Mouse (Mus musculus): ENCODE measurements around the gene 9930111J21Rik1. TPM values are rescaled to one million over a fixed set of nuclear protein-coding genes. Genes with fewer than 3 reads are reported as not detected.
"Not testable (repeated sequence)": the region's sequence is repeated elsewhere in the genome, so short reads cannot be mapped to it uniquely, and the experiment has no call there.

Gene 9930111J21Rik1
- total RNA-seq, 4 experiments from 2014 or later: 2.3 to 4.5 (median 3.0) TPM

DNA sequence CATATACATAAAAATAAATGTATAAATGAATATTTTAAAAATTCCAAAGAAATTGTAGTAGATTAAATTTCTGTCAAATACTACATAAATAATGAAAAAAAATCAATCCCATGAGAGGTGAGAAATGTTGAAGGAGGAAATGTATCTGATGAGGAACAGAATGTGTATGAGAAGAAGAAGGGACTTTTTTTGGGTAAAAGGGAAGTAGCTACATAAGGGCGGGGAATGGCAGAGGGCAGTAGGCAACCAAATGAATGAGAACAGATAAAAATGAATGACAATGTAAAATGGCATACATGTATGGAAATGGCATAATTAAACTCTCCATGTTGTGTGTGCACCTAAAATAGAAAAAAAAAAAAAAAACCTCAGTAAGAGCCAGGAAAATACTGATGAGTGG, 65.6 kb downstream of the 9930111J21Rik1 start:
- DNase-seq: no peak

DNA sequence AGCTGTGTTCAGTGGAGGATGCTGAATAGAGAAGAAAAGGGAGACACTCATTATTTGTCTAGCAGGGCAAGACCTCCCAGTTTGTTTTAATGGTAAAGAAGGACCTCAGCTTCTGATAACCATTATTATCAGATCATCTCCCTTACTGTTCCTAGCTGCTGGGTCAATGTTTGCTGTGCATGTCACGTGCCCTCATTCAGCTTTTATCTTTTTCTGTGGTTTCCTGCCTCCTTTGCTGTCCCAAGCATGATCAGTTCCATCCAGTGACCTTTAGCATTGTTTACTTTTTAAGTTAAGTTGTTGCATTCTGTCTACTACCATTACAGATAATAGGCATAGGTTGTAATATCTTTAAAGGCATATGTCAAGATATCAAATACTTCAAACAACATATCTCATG, 70.7 kb downstream of the 9930111J21Rik1 start:
- DNase-seq: no peak

GRCm38 (mm10) chr11:48902021-48902420, 77.2 kb downstream of the 9930111J21Rik1 start, which contains the start of gene Gm5431:
Gm5431 (minus strand) TSS chr11:48902214.
- DNase-seq: no peak

- DNase-seq: not testable (repeated sequence)
These were observed 77.6 kb downstream of the 9930111J21Rik1 start for GRCm38 (mm10) chr11:48901567-48901930.

GRCm38 (mm10) chr11:48900654-48901566, 78.3 kb downstream of the 9930111J21Rik1 start:
- not testable (repeated sequence) for DNase-seq

DNA sequence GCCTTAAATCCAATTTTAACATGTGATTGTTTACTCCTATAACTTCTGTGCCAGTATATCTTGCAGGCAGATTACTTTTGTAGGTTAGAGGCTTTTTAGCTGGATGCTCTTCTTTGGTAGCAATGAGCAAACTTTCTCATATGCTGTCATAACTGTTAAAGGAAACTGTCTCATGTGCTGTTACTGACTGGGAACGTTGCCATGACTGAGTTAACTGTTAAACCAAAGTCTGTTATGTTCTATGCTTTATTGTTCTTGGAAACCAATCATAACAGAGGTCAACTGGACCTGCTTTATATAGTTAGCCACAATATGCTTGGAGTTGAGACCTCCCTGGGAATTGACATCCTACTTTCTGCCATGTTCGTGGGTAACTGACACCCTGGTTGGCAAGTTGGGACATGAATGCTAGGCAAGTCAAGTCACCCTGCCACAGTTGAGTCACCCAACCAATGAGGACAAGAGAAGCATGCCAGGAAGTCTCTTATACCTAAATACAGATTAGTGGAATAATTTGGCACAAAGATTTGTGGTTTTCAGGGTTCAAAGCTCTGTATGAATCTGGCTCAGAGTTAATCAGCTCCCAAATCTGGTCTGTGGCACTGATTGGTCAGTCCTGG, 80.3 kb downstream of the 9930111J21Rik1 start:
- DNase-seq: no peak

Other genes with a start within 250 kb of the 9930111J21Rik1 start
- 100 to 1,000 TPM; 568 to 660 (median 629) TPM for gene Rack1, start 179.1 kb downstream of the 9930111J21Rik1 start, total RNA-seq (2022)
- gene Trim41, start 162.0 kb downstream of the 9930111J21Rik1 start, total RNA-seq (2022): 10 to 100 TPM; 35.5 to 69.9 (median 49.8) TPM
- gene Trim7, start 153.3 kb downstream of the 9930111J21Rik1 start, total RNA-seq (2022): 10 to 100 TPM; 10.1 to 14.9 (median 10.9) TPM
- 1 to 10 TPM; 2.9 to 3.5 (median 3.3) TPM for gene Gm12184, start 152.7 kb downstream of the 9930111J21Rik1 start, total RNA-seq (2022)
- 10 to 100 TPM; 21.0 to 26.7 (median 25.2) TPM for gene Irgm1, start 107.7 kb downstream of the 9930111J21Rik1 start, total RNA-seq (2022)
- gene Gm5431, start 77.2 kb downstream of the 9930111J21Rik1 start, total RNA-seq (2022): 1 to 10 TPM; 1.4 to 2.8 (median 2.6) TPM
- 10 to 100 TPM in 1 of 4 experiments, 1 to 10 TPM in 3; 6.8 to 10.7 (median 8.6) TPM for gene Psme2b, start 33.2 kb downstream of the 9930111J21Rik1 start, total RNA-seq (2022)
- under 1 TPM in 3 of 4 experiments, not detected in 1; 0.11 to 0.14 (median 0.12) TPM for gene Olfr56, start 509 bp downstream of the 9930111J21Rik1 start, total RNA-seq (2022)
- 1 to 10 TPM; 2.3 to 4.4 (median 3.2) TPM for gene Gm12185, start 12.8 kb upstream of the 9930111J21Rik1 start, total RNA-seq (2022)
- gene Tgtp1, start 14.8 kb upstream of the 9930111J21Rik1 start, total RNA-seq (2022): 1 to 10 TPM; 3.2 to 5.3 (median 4.2) TPM
- gene 9930111J21Rik2, start 71.8 kb upstream of the 9930111J21Rik1 start, total RNA-seq (2022): 1 to 10 TPM; 3.1 to 6.9 (median 3.9) TPM
- gene Tgtp2, start 84.8 kb upstream of the 9930111J21Rik1 start, total RNA-seq (2022): 1 to 10 TPM; 1.5 to 6.8 (median 3.8) TPM
- 1 to 10 TPM; 4.4 to 7.4 (median 6.7) TPM for gene Ifi47, start 97.2 kb upstream of the 9930111J21Rik1 start, total RNA-seq (2022)
- gene Olfr1396, start 135.5 kb upstream of the 9930111J21Rik1 start, total RNA-seq (2022): 1 to 10 TPM; 1.8 to 5.0 (median 3.1) TPM
- not detected for gene Olfr1395, start 162.9 kb upstream of the 9930111J21Rik1 start, total RNA-seq (2022)
- not detected for gene Olfr1394, start 175.0 kb upstream of the 9930111J21Rik1 start, total RNA-seq (2022)
- gene Btnl9, start 207.8 kb upstream of the 9930111J21Rik1 start, total RNA-seq (2022): 10 to 100 TPM; 21.5 to 41.8 (median 32.6) TPM
- gene Zfp62, start 223.9 kb upstream of the 9930111J21Rik1 start, total RNA-seq (2022): 10 to 100 TPM; 28.1 to 40.1 (median 36.2) TPM